Mouse (Mus musculus) CD4-positive, CD25-positive, alpha-beta regulatory T cell, adult 2 months (primary cell): ENCODE data around the gene Sel1l2.

ENCODE experiments used
- DNase-seq: peaks from one replicate; pipeline ENCODE4 v3.0.0-alpha.2; 2012; ENCODE audit warnings: low read depth, low spot score

Sel1l2 gene

GRCm38 (mm10) chr2:140389525-140389924, at the start of gene Sel1l2:
Gene Sel1l2, minus strand, starts transcription at chr2:140389706.
- no peak for DNase-seq

DNA sequence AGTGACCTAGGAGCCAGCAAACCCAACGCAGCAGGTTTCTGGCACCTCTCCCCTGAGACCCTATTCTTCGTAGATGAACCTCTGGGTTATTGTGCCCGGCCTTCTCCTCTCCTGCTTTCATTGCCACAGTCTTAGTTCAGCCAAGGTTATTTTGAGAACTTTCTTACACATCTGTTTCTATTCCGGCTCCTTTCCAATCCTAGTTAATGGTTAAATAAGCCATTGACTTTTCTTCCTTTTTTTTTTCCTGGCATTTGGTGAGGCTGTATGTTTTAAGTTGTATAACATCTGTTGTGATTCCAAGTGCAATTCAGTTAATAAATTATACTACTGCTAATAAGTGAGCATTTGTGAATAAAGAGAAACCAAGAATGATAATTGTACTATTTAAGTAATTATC, 49.6 kb upstream of the Sel1l2 start:
- DNase-seq, result no peak

- DNase-seq, result peak; percentile 44
These were observed 37.8 kb upstream of the Sel1l2 start for GRCm38 (mm10) chr2:140427283-140427682.

DNA sequence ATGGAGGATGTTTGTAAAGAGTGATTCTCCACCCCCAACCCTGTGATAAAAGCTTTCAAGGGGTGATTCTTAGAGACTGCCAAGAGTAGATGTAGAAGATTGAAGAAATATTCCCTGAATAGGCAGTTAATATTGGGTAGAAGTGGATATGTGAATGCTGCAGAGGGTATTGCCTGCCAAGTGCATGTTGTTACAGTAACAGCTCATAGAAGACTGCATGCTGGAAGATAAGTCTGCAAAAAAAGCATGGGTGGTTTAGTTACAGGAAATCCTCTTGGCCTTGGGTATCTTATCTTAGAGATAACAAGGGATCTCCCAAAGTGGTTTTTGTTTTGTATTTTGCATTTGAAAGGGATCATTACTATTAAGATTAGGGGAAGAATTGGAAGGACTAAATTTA, 36.3 kb upstream of the Sel1l2 start:
- no peak for DNase-seq

GRCm38 (mm10) chr2:140395744-140396231, 6.3 kb upstream of the Sel1l2 start:
- DNase-seq, result peak; percentile 30

- DNase-seq, result peak; percentile 96
These were observed 5.7 kb upstream of the Sel1l2 start, which contains the start of gene Macrod2 for GRCm38 (mm10) chr2:140395179-140395578. Gene Macrod2, plus strand, starts transcription at chr2:140395309.

DNA sequence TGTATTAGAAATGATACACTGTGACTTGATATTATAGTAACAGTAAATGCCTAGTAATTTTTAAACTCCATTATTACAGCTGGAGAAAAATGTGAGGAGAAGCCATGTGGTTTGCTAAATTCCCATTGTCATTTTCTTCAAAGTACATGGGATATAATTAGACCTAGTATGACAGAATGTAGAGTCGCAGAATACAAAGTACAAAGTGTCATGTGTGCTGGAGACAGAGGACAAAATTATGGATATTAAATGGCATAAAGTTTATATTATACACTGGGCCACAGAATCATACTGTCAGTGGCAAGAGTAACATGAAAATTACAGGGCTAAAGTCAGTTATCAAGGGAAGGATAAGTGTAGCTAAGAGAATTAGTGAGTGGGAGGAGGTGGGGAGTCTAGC, 24.7 kb downstream of the Sel1l2 start:
- no peak for DNase-seq

GRCm38 (mm10) chr2:140359905-140360304, 29.6 kb downstream of the Sel1l2 start:
- DNase-seq, result no peak

DNA sequence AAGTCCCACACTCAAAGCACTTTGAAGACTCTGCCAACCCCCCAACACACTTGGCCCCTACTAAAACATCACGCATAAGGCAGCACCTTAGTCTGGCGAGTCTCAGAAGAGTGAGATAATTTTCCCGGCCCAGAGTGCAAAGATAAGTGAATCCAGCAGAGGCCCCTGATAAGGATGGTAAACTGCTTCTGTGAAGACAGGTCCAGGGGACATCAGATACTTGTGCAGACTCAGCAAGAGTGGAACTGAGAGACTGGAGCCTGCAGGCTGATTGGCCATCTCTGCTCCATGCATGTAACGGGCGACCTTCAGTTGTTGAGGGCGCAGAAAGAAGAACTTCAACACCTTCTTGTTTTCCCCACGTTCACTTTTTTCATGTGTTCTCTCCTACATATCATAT, 47.1 kb downstream of the Sel1l2 start:
- DNase-seq, result no peak

DNA sequence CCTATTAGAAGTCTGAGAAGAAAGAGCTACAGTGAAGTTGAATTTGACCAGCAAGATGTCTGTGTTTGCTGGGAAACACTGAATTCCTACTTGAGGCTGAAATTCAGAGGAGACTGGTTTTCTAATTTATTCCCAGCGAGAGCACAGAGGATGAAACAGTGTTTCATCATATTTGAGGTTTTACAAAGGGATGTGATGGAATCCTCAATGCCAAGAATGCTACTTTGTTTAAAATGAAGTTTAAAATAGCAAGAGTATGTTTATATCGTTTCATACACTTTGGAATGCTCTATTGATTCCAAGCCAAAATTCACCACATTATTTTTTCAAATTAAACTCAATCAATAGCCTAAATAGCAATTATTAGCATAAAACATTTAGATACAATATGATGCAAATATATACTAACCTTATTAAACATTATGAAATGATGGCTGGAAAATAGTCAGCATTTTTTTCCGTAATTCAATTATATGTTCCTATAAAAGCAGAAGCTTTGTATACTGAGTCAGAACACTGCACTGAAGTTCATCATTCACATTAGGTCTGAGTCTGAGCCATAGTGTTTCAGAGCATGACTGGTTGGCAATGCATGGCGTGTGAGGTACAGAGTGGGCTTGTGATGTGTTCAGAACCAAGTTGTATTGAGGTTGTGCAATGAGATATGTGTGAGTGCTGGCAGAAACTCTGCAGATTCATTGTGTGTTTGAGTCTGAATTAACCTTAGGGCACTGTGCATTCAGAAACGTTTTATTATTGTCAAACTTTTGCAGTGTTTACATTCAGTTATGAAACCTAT, 58.8 kb downstream of the Sel1l2 start:
- no peak for DNase-seq

DNA sequence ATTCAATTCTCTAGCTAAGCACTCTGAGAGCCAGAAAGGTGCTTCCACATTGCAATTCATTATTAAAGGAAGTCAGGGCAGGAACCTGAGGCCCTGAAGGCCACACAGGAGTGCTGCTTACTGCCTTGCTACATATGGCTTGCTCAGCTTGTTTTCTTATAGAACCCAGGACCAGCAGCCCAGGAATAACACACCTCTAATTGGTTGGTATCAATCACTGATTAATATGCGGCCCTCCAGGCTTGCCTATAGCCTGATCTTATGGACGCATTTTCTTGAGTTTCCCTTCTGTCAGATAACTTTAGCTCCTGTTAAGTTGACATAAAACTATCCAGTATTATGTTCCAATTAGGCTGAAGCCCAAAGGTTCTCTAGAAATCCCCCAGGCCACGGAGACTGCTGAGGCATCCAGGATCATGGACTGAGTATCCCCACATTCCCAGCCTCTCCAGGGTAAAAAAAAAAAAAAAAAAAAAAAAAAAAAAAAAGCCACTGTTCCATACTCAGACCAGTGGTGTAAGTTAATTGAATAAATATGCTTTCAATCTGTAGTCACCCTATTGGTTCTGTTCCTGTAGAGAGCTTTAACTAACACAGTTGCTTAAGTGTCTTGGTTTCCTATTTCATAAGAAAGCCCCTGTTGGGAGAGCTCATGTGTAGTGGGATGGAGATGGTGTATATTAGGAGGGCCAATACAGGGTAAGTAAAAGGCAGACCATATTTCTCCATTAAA, 86.4 kb downstream of the Sel1l2 start:
- no peak for DNase-seq

- DNase-seq, result no peak
These were observed 92.4 kb downstream of the Sel1l2 start for GRCm38 (mm10) chr2:140297155-140297554.

GRCm38 (mm10) chr2:140293820-140294219, 95.7 kb downstream of the Sel1l2 start:
- DNase-seq, result no peak

GRCm38 (mm10) chr2:140280808-140281207, 108.7 kb downstream of the Sel1l2 start:
- DNase-seq, result no peak

GRCm38 (mm10) chr2:140255595-140256141, 133.8 kb downstream of the Sel1l2 start:
- DNase-seq, result no peak

GRCm38 (mm10) chr2:140254256-140254655, 135.2 kb downstream of the Sel1l2 start:
- no peak for DNase-seq

DNA sequence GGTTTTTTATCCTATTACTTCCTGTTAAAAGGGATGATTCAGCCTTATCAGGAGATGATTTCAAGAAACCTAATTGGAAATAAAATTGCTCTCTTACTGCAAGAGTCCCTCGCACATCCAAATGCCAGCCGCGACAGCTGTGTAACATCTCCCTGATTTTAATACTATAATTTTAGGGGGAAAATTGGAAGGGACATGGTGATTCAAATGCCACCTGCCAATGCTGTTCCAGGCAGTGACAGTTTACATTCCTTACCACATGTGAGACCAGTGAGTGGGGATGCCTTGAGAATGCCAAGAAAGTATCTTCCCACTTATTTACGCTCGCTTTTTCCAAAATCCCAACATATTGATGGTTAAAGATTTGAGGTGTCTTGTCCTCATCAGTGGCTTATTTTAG, 146.4 kb downstream of the Sel1l2 start:
- no peak for DNase-seq

DNA sequence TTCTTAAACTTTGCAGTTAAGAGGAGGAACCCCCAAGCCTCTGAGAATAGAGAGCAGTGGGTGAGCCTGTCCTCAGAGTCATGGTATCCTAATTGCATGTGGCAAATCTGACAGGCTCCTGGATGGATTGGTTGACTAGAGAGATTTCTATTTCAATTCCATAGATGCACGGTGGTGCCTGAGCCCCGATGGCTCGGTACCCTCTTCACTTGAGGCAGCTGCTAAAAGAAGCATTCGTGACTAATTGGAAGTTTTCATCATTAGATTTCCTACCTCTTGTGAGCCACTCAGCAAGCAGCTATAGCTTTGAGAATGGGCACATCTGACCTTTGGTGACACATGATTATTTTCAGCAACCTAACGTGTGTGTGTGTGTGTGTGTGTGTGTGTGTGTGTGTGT, 147.1 kb downstream of the Sel1l2 start:
- no peak for DNase-seq

- no peak for DNase-seq
These were observed 152.3 kb downstream of the Sel1l2 start for GRCm38 (mm10) chr2:140237245-140237644.

DNA sequence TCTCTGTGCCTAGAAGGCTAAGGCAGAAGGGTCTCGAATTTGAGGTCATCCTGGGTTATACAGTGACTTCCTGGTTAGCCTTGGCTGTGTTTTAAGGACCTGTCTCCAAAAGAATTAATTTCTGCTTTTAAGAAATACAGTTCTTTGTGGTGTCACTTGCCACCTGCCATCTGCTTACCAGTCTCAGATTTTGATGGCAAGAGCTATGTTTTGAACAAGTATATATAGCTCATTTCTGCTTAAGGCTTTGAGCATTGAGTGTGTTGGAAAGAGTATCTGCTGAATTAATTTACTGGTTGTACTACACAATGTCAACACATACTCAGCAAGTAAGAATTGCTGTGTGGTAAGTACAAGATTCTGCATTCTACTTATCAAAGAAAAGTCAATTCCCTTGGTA, 159.2 kb downstream of the Sel1l2 start:
- DNase-seq, result no peak

DNA sequence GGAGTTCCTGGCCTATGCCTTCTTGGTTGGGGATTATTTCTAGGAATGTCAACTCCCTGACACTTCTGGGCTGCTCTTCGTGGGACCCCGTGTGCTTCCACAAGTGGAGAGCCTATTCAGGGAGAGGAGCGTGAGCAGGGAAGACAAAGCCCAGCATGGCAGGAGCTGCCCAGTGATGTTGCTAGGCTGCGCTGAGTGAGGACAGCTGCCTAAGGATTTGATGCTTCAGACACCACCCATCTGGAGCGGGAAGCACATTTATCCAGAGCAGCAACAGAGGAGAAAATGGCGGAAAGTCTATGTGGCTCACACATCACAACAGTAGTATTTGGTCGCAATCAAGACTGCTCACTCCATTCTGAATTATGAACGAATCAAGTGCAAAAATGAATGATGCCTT, 169.2 kb downstream of the Sel1l2 start:
- no peak for DNase-seq

DNA sequence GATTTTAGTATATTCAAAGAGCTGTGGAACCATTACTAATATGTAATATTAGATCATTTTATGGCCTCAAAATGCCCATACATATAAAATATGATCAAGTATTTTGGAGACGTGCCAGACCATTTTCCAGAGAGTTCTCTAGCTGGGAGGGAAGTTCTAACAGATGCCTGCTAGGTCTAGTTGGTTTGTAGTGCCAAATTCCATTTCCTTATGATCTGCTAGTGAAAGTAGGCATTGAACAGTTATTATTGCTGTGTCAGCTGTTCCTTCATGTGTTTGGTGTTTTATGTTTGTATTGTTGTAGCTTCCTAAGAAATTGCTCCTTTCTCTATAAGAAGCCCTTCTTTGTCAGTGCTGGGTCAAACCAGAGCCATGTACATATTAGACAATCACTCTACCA, 173.5 kb downstream of the Sel1l2 start:
- no peak for DNase-seq

DNA sequence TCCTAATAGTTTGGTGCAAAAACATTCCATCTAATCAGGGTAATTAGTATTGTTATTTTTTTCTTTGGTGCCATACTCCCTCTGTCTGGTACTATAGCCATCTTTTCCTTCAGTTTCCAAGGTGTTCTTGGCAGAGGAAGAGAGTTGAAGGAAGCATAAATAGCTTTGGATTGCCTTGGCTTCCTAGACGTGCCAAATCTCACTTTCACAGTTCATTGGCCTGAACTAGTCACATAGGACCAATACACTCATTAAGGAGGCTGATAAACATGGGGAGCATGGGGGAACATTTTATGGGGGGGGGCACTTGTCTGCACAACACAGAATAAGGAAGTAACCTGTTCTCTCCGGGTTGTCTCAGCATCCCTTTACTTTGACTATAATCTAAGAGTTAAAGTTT, 174.1 kb downstream of the Sel1l2 start:
- no peak for DNase-seq
